Mouse (Mus musculus) hindbrain, embryonic 10.5 days (tissue): Measurements from ENCODE around the gene Hira. TPM values are rescaled to one million over a fixed set of nuclear protein-coding genes. Genes with fewer than 3 reads are reported as not detected.
"Not testable (repeated sequence)": the region's sequence is repeated elsewhere in the genome, so short reads cannot be mapped to it uniquely, and the experiment has no call there.

ENCODE experiments used
- DNase-seq: peaks from one replicate; pipeline ENCODE4 v3.0.0-alpha.2; 2017; ENCODE audit warnings: low spot score
- H3K27ac ChIP-seq: fragments of 300-500 bp; sonication (generic); 2 replicates; pipeline ENCODE4 v1.5.1; 2016; ENCODE audit warnings: mild to moderate bottlenecking, moderate library complexity
- H3K27me3 ChIP-seq: fragments of 300-500 bp; sonication (generic); 2 replicates; pipeline ENCODE4 v1.6.1; 2016; ENCODE audit warnings: mild to moderate bottlenecking; ENCODE audit not compliant: poor library complexity, insufficient read depth, severe bottlenecking
- H3K36me3 ChIP-seq: fragments of 300-500 bp; sonication (generic); 2 replicates; pipeline ENCODE4 v1.6.1; 2016; ENCODE audit warnings: mild to moderate bottlenecking, moderate library complexity
- H3K4me1 ChIP-seq: fragments of 300-500 bp; sonication (generic); replicated peaks from 2 replicates; pipeline ENCODE4 v1.6.1; 2016; ENCODE audit warnings: mild to moderate bottlenecking
- H3K4me3 ChIP-seq: fragments of 300-500 bp; sonication (generic); 2 replicates; pipeline ENCODE4 v1.5.1; 2016; ENCODE audit warnings: mild to moderate bottlenecking, moderate library complexity
- H3K9me3 ChIP-seq: fragments of 300-500 bp; sonication (generic); 2 replicates; pipeline ENCODE4 v1.6.1; 2016; ENCODE audit warnings: mild to moderate bottlenecking, moderate library complexity
- WGBS: fragments of 180-500 bp; shearing (Covaris S2); methylation state at CpG from one replicate; pipeline ENCODE4 v1.1.7; 2016; 5-methylcytosine and 5-hydroxymethylcytosine counted together
- polyA plus RNA-seq: library from polyadenylated mRNA; unstranded; fragments of >200 nt; fragmentation: Nextera tagmentation; extraction: Ambion mirVana; gene quantifications from 2 replicates; pipeline ENCODE4 v1.2.1, GENCODE M21; 2016

Gene Hira
- polyA plus RNA-seq, 1 experiment from 2014 or later, result 18.4 TPM

DNA sequence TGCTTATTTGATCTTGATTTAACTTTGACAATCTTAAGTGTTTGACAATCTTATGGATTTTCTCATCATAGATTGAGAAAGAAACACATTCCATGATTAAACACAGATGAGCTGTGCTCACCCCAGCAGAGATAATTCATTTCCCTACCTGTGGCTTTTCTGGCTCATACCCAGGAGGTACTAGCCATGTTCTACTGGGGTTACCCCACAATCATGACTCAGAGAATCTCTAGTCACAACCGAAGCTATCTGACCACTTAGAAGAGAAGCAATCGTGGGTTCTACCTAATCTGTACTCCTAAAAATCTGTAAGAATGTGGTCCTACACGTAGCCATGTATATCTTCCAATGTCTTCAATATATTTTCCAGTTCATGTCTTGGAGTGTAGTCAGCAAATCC lies 128.5 kb downstream of the Hira start:
- no peaks in the 10 kb centered on the region for H3K4me1 ChIP-seq
- H3K4me3 ChIP-seq, result no peak overlapping the region
- H3K36me3 ChIP-seq, result no peaks in the 10 kb centered on the region
- WGBS, result 79% methylated on average over 3 of the region's 3 CpGs
- H3K27ac ChIP-seq, result no peak overlapping the region
- no peaks in the 10 kb centered on the region for H3K27me3 ChIP-seq
- no peaks in the 10 kb centered on the region for H3K9me3 ChIP-seq
- DNase-seq, result no peak

- DNase-seq, result no peak
- Histone ChIP-seq H3K27ac (no peak overlapping the region), H3K4me1 (no peaks in the 10 kb centered on the region), H3K36me3 (no peaks in the 10 kb centered on the region), H3K9me3 (no peaks in the 10 kb centered on the region), H3K27me3 (no peaks in the 10 kb centered on the region), H3K4me3 (no peak overlapping the region)
- 87% methylated on average over 1 of the region's 1 CpGs for WGBS
Measured at GRCm38 (mm10) chr16:19006715-19007114, 129.9 kb downstream of the Hira start.

DNA sequence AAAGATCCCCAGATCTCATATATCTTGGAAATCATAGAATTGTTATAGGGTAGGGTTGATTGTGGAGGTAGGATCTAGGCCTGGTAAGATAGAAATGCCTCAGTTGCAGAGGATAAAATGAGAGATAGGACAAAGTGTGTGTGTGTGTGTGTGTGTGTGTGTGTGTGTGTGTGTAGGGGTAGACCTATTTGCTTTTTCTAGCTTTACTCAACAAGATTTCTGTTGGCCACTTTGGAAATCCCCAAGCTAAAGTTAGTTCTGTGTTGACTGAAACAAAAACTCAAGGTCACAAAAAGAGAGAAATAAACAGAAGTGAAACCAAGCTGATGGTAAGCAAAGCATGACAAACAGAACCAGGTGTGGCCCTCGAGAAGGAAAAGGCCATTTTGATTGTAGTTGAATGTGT lies 130.4 kb downstream of the Hira start:
- H3K27ac ChIP-seq, H3K4me3 ChIP-seq, H3K36me3 ChIP-seq, H3K4me1 ChIP-seq, H3K9me3 ChIP-seq, DNase-seq, H3K27me3 ChIP-seq: not testable (repeated sequence)
- 63% methylated on average over 1 of the region's 1 CpGs for WGBS

DNA sequence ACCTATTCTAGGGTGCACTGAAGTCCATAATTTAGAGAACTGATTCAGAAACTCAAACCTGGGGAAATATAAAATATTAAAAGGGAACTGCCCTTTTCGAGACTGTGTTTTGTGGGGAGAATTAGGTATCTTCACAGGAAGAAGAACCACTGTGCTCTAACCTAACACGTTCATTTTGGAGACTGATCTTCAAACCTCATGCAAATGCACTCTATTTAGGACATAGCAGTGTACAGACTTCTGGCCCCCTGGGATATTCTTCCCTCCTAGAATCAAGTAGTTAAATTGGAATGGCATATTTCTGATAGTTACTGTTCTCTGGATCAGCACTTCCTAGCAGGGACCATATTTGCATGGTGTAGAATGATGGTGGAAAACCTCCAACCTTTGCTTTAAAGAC lies 133.9 kb downstream of the Hira start:
- no peaks in the 10 kb centered on the region for H3K4me1 ChIP-seq
- H3K36me3 ChIP-seq, result no peaks in the 10 kb centered on the region
- no peaks in the 10 kb centered on the region for H3K9me3 ChIP-seq
- no peaks in the 10 kb centered on the region for H3K27me3 ChIP-seq
- 71% methylated on average over 2 of the region's 2 CpGs for WGBS
- no peak for DNase-seq
- no peak overlapping the region for H3K4me3 ChIP-seq
- H3K27ac ChIP-seq, result no peak overlapping the region

- no peak for DNase-seq
- 76% methylated on average over 1 of the region's 1 CpGs for WGBS
- H3K27ac ChIP-seq, result no peak overlapping the region
Measured at GRCm38 (mm10) chr16:19013550-19013949, 136.7 kb downstream of the Hira start.

GRCm38 (mm10) chr16:19014650-19015049 lies 137.8 kb downstream of the Hira start:
- H3K4me3 ChIP-seq, result no peak overlapping the region
- no peak for DNase-seq

More at GRCm38 (mm10) chr16:19013550-19013949, 136.7 kb downstream of the Hira start:
- H3K27me3 ChIP-seq, result no peaks in the 10 kb centered on the region
- H3K4me1 ChIP-seq, result no peaks in the 10 kb centered on the region
- H3K4me3 ChIP-seq, result no peak overlapping the region
- no peaks in the 10 kb centered on the region for H3K9me3 ChIP-seq
- no peaks in the 10 kb centered on the region for H3K36me3 ChIP-seq

More at GRCm38 (mm10) chr16:19014650-19015049, 137.8 kb downstream of the Hira start:
- H3K9me3 ChIP-seq, result no peaks in the 10 kb centered on the region
- no peaks in the 10 kb centered on the region for H3K4me1 ChIP-seq
- no peaks in the 10 kb centered on the region for H3K27me3 ChIP-seq
- no peak overlapping the region for H3K27ac ChIP-seq
- H3K36me3 ChIP-seq, result no peaks in the 10 kb centered on the region

Other genes with a start within 250 kb of the Hira start
- gene Sept5, start 247.1 kb upstream of the Hira start, polyA plus RNA-seq, result 42.3 and 71.9 TPM in 2 replicates
- 25.5 and 27.3 TPM in 2 replicates for gene Cldn5, start 100.2 kb upstream of the Hira start, polyA plus RNA-seq
- gene Ufd1, start 65.3 kb upstream of the Hira start, polyA plus RNA-seq, result 100 and 104 TPM in 2 replicates
- gene Cdc45, start 65.0 kb upstream of the Hira start, polyA plus RNA-seq, result 55.1 and 72.7 TPM in 2 replicates
- 27.3 and 27.4 TPM in 2 replicates for gene 2510002D24Rik, start 40.5 kb upstream of the Hira start, polyA plus RNA-seq
- gene Gm28539, start 40.5 kb upstream of the Hira start, polyA plus RNA-seq, result not detected in 2 replicates
- 125 and 127 TPM in 2 replicates for gene Mrpl40, start 175 bp upstream of the Hira start, polyA plus RNA-seq